Mouse (Mus musculus) forebrain, embryonic 11.5 days (tissue): ENCODE measurements around the gene Zim1. TPM values are rescaled to one million over a fixed set of nuclear protein-coding genes. Genes with fewer than 3 reads are reported as not detected.

Source experiments
- ATAC-seq: fragments of 200-750 bp; cut with Nextera tagmentation; replicated peaks from 2 replicates; pipeline ENCODE4 v1.8.0; 2017; ENCODE audit warnings: moderate TSS enrichment; ENCODE audit not compliant: low FRiP score
- DNase-seq: peaks from one replicate; pipeline ENCODE4 v3.0.0-alpha.2; 2017; ENCODE audit warnings: low spot score
- H3K27ac ChIP-seq: fragments of 300-500 bp; sonication (generic); 2 replicates; pipeline ENCODE4 v1.5.1; 2014; ENCODE audit warnings: low read depth, low read length
- H3K27me3 ChIP-seq: fragments of 300-500 bp; sonication (generic); 2 replicates; pipeline ENCODE4 v1.6.1; 2014; ENCODE audit warnings: mild to moderate bottlenecking, low read length, mixed read lengths; ENCODE audit not compliant: control insufficient read depth, insufficient read depth
- H3K36me3 ChIP-seq: fragments of 300-500 bp; sonication (generic); 2 replicates; pipeline ENCODE4 v1.6.1; 2014; ENCODE audit warnings: mild to moderate bottlenecking, low read length, moderate library complexity, mixed read lengths; ENCODE audit not compliant: control insufficient read depth, insufficient read depth
- H3K4me1 ChIP-seq: fragments of 300-500 bp; sonication (generic); replicated peaks from 2 replicates; pipeline ENCODE4 v1.6.1; 2014; ENCODE audit warnings: low read length, mixed read lengths; ENCODE audit not compliant: control insufficient read depth, insufficient read depth
- H3K4me2 ChIP-seq: fragments of 300-500 bp; sonication (generic); 2 replicates; pipeline ENCODE4 v1.6.1; 2014; ENCODE audit warnings: low read depth, mild to moderate bottlenecking, low read length, moderate library complexity, mixed read lengths; ENCODE audit not compliant: severe bottlenecking
- H3K4me3 ChIP-seq: fragments of 300-500 bp; sonication (generic); 2 replicates; pipeline ENCODE4 v1.5.1; 2014; ENCODE audit warnings: low read depth, low read length
- H3K9ac ChIP-seq: fragments of 300-500 bp; sonication (generic); 2 replicates; pipeline ENCODE4 v1.6.1; 2014; ENCODE audit warnings: low read length
- H3K9me3 ChIP-seq: fragments of 300-500 bp; sonication (generic); 2 replicates; pipeline ENCODE4 v1.6.1; 2016; ENCODE audit warnings: low read length, mixed read lengths; ENCODE audit not compliant: control insufficient read depth
- WGBS: fragments of 180-500 bp; shearing (Covaris S2); extraction: QIAGEN DNeasy Blood & Tissue Kit; methylation state at CpG from one replicate; pipeline ENCODE4 v1.1.7; 2014; 5-methylcytosine and 5-hydroxymethylcytosine counted together
- polyA plus RNA-seq: library from polyadenylated mRNA; unstranded; fragments of >200 nt; fragmentation: Nextera tagmentation; extraction: Ambion mirVana; gene quantifications from 2 replicates; pipeline ENCODE4 v1.2.1, GENCODE M21; 2014

The Zim1 gene
- polyA plus RNA-seq, 1 experiment from 2014 or later = 1.2 TPM

GRCm38 (mm10) chr7:6728263-6728931 is 32.1 kb upstream of the Zim1 start:
- ATAC-seq = peak; percentile 86
- Histone ChIP-seq H3K27me3 (no peaks in the 10 kb centered on the region), H3K4me1 (no peaks in the 10 kb centered on the region), H3K4me3 (peak overlapping the region; percentile 42), H3K9me3 (peaks cover 23% of the 10 kb centered on the region), H3K9ac (peak overlapping the region; percentile 35; the same call in 1 of the 2 replicates), H3K4me2 (peak overlapping the region; percentile 46; the same call in 1 of the 2 replicates), H3K36me3 (no peaks in the 10 kb centered on the region), H3K27ac (peak overlapping the region; percentile 94; the same call in 1 of the 2 replicates)
- 47% methylated on average over 19 of the region's 19 CpGs for WGBS
- peak; percentile 93 for DNase-seq

- no peaks in the 10 kb centered on the region for H3K4me1 ChIP-seq
- peak overlapping the region; percentile 42 for H3K4me2 ChIP-seq
- DNase-seq (peak; percentile 89), ATAC-seq (peak; percentile 50)
- peak overlapping the region; percentile 70; the same call in 1 of the 2 replicates for H3K27ac ChIP-seq
- H3K9ac ChIP-seq = peak overlapping the region; percentile 35; the same call in 1 of the 2 replicates
- WGBS = 43% methylated on average over 19 of the region's 19 CpGs
- peak overlapping the region; percentile 42 for H3K4me3 ChIP-seq
- H3K27me3 ChIP-seq = no peaks in the 10 kb centered on the region
- H3K36me3 ChIP-seq = no peaks in the 10 kb centered on the region
- H3K9me3 ChIP-seq = peaks cover 23% of the 10 kb centered on the region
These were observed 31.3 kb upstream of the Zim1 start for GRCm38 (mm10) chr7:6727351-6728121.

GRCm38 (mm10) chr7:6709396-6709795 is 13.1 kb upstream of the Zim1 start:
- Histone ChIP-seq H3K4me1 (no peaks in the 10 kb centered on the region), H3K27ac (no peak overlapping the region), H3K27me3 (no peaks in the 10 kb centered on the region), H3K4me2 (no peak overlapping the region), H3K9ac (no peak overlapping the region), H3K9me3 (no peaks in the 10 kb centered on the region; the same call in 1 of the 2 replicates), H3K36me3 (peaks cover 3% of the 10 kb centered on the region; the same call in 1 of the 2 replicates), H3K4me3 (no peak overlapping the region)
- 90% methylated on average over 15 of the region's 15 CpGs for WGBS
- ATAC-seq = no peak
- no peak for DNase-seq

GRCm38 (mm10) chr7:6708451-6709180 is 12.4 kb upstream of the Zim1 start:
- H3K4me3 ChIP-seq = no peak overlapping the region
- 88% methylated on average over 17 of the region's 17 CpGs for WGBS

DNA sequence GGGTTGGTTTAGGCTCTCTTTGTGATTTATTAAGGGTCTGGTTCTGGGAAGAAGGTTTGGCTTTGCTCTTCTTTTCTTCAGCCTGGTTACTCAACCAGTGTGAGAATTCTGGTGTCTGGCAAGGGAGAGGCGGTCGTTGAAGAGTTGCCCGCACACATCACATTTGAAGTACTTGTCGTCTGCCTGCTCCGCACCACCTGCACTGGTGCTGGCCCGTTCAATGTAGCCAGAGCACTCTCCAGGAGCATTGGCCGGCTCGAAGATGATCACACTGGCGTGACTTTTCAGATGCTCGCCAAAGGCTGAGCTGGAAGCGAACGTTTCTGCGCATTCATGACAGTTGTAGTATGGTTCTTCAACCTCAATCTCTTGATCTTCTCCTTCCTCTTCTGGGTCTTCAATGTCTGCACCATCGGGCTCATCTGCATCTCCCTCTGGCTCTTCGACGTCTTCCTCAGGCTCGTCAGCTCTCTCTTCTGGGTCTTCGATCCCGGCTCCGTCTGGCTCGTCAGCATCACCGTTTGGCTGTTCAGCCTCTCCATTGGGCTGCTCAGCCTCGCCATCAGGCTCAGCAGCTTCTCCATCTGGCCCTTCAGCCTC is 11.3 kb upstream of the Zim1 start:
- Histone ChIP-seq H3K4me3 (no peak overlapping the region), H3K36me3 (peaks cover 3% of the 10 kb centered on the region; the same call in 1 of the 2 replicates), H3K27me3 (no peaks in the 10 kb centered on the region), H3K9me3 (no peaks in the 10 kb centered on the region; the same call in 1 of the 2 replicates), H3K4me1 (no peaks in the 10 kb centered on the region), H3K9ac (no peak overlapping the region), H3K27ac (no peak overlapping the region), H3K4me2 (no peak overlapping the region)
- ATAC-seq = no peak
- WGBS = 95% methylated on average over 23 of the region's 23 CpGs
- peak; percentile 42 for DNase-seq

More at GRCm38 (mm10) chr7:6708451-6709180, 12.4 kb upstream of the Zim1 start:
- Histone ChIP-seq H3K4me1 (no peaks in the 10 kb centered on the region), H3K9me3 (no peaks in the 10 kb centered on the region; the same call in 1 of the 2 replicates), H3K27ac (no peak overlapping the region), H3K27me3 (no peaks in the 10 kb centered on the region), H3K9ac (no peak overlapping the region), H3K36me3 (peaks cover 3% of the 10 kb centered on the region; the same call in 1 of the 2 replicates), H3K4me2 (no peak overlapping the region)
- DNase-seq (peak; percentile 11), ATAC-seq (no peak)

- Histone ChIP-seq H3K9ac (no peak overlapping the region), H3K4me1 (no peaks in the 10 kb centered on the region), H3K9me3 (no peaks in the 10 kb centered on the region), H3K27ac (no peak overlapping the region), H3K4me3 (no peak overlapping the region), H3K4me2 (no peak overlapping the region), H3K27me3 (no peaks in the 10 kb centered on the region), H3K36me3 (no peaks in the 10 kb centered on the region)
- WGBS = 80% methylated on average over 3 of the region's 3 CpGs
- DNase-seq = no peak
- ATAC-seq = no peak
These were observed 3.0 kb upstream of the Zim1 start for GRCm38 (mm10) chr7:6699230-6699629.

GRCm38 (mm10) chr7:6685511-6685910 is 10.7 kb downstream of the Zim1 start:
- 90% methylated on average over 6 of the region's 6 CpGs for WGBS
- H3K4me1 ChIP-seq = no peaks in the 10 kb centered on the region
- H3K36me3 ChIP-seq = no peaks in the 10 kb centered on the region
- ATAC-seq = no peak
- peak; percentile 36 for DNase-seq
- H3K4me3 ChIP-seq = no peak overlapping the region
- H3K9me3 ChIP-seq = no peaks in the 10 kb centered on the region
- no peak overlapping the region for H3K9ac ChIP-seq
- no peak overlapping the region for H3K27ac ChIP-seq
- H3K4me2 ChIP-seq = no peak overlapping the region
- no peaks in the 10 kb centered on the region for H3K27me3 ChIP-seq

DNA sequence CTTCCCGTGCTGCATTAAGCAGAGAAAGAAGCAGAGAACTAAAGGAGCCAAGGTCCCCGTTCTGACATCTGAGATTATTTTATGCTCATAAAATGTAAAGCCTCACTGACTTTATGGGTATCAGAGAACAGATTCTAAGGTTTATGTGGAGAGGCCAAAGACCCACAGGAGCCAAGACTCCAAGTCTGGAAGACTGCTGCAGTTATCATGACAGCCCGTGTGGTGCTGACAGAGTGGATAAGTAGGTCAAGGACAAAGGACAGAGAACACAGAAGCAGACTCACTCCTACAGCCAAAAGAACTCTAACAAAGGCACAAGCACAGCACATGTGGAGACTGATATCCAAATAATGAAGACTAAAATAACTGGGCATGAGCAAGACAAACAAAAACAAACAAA is 29.5 kb downstream of the Zim1 start:
- no peaks in the 10 kb centered on the region for H3K9me3 ChIP-seq
- 88% methylated on average over 3 of the region's 3 CpGs for whole genome bisulfite sequencing
- no peak overlapping the region for H3K9ac ChIP-seq
- H3K4me1 ChIP-seq = no peaks in the 10 kb centered on the region
- DNase-seq (no peak), ATAC-seq (no peak)
- no peaks in the 10 kb centered on the region for H3K27me3 ChIP-seq
- H3K27ac ChIP-seq = no peak overlapping the region
- no peak overlapping the region for H3K4me2 ChIP-seq
- H3K36me3 ChIP-seq = no peaks in the 10 kb centered on the region
- no peak overlapping the region for H3K4me3 ChIP-seq
